Mouse (Mus musculus) cerebellum, adult 8-10 months (tissue): ENCODE measurements around the gene Stpg2.
"Not testable (repeated sequence)": the region's sequence is repeated elsewhere in the genome, so short reads cannot be mapped to it uniquely, and the experiment has no call there.

Experiments
- DNase-seq: peaks from one replicate; pipeline ENCODE4 v3.0.0; 2022

Stpg2 gene

DNA sequence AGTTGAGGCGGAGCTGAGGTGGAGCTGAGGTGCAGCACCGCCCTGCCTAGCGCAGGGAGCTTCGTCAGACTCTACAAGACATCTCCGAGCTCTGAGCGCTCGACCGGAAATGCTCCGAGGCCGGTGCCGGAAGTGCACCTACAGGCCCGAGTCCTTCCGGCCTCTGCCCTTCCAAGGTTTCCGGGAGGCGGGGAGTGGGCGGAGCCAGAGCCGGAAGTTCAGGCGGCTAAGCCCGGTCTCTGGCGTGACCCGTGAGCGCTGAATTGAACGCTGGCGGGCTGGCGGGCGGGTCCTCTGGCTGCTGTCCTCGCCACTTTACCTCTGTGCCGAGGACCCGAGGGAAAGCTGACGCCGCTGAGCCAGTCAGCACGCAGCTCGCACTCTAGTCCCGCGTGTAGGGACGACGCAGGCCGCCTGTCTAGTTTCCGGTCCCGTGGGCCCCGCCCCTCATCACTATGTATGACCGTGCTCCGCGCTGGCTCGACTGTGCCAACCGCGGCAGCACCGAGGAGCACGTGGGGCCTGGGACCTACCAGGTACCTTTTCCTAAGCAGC is at the start of gene Stpg2:
Gene Stpg2 (plus strand): TSS at position 251 of the 555 bp plus-strand sequence.
- peak; percentile 94 for DNase-seq

DNA sequence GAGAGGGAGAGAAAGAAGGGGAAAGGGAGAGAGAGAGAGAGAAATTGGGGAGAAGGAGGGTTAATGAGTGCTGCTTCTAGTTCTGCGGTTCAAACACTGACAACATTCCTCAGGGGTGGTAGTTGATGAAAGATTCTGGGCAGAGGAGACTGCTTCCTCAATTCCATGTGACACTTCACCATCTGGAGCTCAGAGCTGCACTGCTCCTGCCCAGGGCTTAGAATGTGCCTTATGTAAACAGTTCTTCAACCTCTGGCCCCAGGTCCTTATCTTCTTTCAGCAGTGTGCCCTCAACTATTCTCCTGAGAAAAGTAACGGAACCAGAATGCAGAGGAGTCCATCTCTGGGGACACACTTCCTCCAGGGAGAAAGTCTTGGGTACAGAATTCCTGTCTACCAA is 43.3 kb upstream of the Stpg2 start:
- no peak for DNase-seq

DNA sequence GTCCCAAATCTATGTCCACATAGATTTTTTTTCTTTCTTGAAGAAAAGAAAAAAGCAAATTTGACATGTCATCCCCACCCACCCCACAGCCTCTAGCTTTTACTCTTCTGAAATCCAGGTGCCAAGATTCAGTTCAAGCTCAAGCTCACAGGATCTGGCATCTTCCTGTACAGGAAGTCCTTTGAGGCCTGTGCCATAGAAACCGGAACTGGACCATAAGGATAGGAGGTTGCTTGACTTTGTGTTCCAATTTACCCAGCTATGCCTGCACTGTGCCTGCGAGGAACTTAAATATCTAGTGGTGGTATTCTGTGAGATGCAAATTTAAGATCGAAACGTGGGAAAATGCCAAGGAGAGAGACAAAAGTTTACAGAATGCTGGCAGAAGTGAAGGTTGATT is 42.8 kb upstream of the Stpg2 start:
- DNase-seq, result no peak

DNA sequence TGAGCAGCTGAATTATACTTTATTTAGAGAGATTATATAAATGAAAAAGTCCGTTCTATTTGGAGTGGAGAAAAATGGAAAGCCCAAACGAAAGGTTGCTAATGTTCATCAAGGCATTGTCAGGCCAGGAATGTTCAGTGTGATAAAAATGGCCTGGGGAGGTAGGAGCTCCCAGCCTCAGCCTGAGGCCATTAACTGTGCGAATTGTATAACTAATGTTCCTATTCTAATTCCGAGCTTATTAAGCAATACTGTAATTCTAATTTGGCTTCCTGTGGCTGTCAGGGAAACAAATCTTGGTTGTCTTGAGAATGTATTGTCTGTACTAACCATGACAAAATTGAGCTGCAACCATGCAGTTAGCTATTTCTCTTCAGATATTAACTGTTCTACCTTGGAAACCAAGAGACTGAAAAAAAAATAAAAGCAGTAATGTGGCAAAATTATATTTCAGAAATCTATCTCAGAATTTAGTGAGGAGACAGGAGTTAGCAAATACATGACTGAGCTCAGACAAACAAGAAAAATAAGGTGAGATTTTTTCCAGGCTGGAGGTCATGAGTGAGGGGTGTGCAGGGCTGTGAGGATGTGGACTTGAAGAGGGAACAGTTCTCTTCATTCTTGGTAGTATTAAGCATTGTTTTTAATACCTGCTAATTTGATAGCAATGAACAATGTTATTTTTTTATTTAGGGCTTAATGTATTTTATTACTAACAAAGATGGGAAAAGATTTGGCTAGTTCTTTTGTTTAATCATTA is 36.8 kb upstream of the Stpg2 start:
- no peak for DNase-seq

DNA sequence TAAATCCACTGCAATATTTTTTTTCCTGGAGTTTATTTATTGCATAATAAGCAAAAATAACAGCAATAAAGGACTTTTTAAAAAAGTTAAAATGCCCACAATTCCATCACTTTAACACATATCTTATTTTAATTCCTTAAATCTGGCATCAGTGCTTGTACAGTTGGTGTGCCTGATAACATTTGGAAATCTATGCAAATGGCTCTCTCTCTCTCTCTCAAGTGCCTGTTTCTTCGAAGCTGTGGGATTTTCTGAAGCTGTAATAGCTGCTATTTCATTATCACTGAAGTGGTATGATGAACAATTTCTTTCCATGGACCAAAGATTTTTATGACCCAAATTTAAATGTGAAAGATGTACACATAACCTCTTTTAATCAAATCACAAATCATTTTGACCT is 35.8 kb upstream of the Stpg2 start:
- DNase-seq, result no peak

DNA sequence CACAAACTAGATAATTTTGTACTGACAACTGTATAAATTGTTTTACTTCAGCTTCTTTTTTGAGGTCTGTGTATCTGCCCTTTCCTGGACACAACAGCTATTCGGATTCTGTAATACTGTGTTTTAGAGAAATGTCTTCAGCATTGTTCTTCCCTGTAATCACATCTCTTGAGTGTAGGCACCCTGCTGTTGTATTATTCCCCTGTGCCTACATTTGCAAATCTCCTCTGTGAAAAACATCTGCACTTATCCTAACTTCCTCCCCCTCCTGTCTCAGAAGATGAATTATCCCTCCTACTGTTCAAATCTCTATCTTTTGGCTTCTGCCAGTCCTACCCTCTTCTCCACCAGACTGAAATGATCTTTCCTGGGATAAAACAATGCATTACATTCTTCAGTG is 28.6 kb upstream of the Stpg2 start:
- no peak for DNase-seq

DNA sequence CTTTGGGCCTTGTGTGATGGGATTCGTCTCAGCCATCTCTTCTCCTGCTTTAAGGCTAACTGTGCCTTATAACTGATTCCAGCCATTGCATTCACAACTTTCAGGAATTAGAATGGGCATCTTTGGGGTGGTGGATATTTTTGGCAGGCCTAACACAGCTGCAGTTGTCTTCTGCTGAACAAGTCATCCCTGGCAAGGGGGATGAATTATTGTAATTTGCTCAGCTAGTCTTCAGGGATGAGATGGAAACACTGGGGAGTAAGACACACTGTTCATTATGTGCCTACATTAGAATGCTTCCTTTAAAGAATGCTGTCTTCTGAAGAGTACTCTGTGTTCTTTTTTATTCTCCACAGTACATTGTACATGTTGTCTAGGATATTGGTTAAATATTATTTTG is 14.0 kb upstream of the Stpg2 start:
- no peak for DNase-seq

DNA sequence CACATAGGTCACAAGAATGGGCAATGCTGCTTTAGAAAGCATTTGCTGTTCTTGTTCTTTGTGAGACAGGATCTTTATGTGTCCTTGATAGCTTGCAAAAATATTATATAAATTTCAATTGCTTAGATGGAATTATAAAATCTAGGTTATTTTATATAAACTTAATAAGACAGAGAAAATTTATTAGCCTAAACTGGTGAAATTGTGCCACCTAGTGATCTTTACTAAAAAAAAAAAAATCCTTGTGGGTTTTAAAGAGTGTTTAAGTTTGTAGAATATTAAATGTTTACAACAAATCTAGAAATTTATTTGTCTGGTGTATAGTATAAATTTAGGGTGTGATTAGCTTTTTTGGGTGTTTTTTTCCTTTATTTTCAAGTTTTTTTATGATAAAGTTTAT is 11.6 kb upstream of the Stpg2 start:
- no peak for DNase-seq

DNA sequence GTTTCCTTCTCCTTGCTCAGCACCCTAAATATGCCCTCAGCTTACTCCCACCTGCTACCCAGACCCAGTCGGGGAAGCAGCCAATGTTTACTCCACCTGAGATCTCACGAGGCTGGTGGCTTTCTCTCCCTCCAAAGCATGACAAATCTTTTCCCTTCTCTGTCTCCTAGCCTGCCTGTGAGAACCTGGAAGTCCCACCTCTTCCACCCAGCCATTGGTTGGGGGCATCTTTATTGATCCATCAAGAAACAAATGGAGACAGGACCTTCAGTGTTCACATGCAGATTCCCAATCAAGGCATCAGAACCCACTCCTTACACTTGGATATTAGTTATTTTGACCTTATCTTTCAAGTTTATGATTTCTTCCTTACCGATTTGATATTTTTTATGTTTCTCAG is 7.1 kb upstream of the Stpg2 start:
- DNase-seq, result no peak

DNA sequence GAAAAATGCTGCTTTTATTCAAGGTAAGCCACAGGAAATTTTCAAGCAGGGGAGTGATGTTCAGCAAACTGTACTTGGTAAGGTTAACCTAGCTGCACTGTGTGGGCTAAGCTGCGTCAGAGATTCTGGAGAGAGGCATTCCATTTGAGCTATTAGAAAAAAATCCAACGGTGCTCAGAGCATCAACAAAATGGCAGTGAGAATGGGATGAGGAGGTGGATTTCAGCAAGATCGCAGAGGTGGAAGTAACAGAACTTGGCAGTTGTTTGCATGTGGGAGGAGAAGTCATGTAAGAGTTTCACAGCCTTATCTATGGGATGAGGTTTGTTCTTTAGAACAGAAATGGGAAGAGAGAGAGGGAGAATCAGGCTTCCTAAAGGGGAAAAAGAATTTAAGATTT is 5.2 kb upstream of the Stpg2 start:
- DNase-seq, result no peak

DNA sequence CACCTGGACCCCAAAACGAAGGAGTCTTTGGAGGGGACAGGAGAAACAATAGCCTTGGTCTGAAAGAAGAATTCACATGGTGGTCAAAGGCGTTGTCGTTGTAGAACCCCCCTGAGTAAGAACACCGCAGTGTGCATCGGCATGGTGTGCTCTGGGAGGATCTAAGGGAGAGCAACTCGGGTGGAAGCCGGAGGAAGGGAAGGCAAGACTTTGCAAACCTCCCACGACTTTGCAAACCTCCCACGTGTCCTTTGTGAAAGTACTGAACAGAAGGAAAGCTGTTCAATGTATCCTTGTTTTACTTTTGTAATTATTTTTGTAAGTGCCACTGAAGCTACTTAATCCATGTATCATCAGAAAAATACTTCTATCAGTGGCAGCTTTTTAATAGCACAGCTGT is 11.5 kb downstream of the Stpg2 start:
- no peak for DNase-seq

DNA sequence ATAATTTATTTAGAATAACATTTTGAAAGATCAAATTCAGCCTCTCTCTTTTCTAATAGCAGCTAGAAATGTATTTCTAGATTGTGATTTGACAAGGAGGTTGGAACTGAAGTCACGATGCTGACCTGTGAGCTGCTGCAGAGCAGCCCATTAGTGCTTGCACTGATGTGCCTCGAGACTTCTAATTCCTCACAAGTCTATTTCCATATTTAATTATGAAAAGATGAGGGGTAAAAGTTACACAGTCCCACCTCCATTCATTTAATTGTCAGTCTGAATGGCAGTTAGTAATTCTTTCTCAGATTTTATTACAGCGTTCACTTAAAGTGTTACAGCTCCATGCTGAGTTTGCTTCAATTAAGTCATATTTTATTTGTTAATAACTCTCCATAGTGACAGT is 19.6 kb downstream of the Stpg2 start:
- no peak for DNase-seq

DNA sequence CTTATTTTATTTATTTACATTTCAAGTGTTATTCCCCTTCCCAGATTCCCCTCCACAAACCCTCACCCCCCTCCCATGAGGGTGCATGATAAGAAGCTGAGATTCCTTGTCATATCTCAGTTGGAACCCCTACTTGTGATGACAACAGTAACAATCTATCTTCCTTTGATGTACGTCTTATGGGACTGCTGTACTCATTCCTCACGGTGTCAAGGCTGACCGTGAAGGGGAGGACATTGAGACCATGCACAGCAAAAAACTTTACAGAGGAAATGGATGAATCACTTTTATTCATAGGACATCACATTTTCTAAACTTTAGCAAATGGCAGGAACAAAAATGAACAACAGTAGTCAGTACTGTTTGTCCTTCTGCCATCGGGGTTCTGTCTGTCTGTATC is 21.3 kb downstream of the Stpg2 start:
- no peak for DNase-seq

DNA sequence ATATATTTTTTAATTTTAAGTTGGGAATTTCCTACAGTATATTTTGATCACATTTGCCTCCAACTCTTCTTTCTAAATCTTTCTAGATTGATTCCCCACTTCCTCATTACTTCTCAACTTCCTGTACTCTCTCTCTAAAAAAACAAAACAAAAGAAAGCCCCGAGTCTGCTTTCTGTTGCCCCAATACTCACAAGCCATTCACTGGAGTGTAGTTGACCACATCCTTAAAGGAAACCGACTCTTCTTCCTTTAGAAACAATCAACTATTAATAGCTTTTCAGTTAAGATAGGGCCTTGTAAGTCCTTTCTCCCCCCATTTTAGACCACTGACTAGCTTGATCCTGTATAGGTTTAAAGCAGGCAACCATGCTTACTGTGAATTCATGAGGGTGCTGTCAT is 39.7 kb downstream of the Stpg2 start:
- DNase-seq, result no peak

DNA sequence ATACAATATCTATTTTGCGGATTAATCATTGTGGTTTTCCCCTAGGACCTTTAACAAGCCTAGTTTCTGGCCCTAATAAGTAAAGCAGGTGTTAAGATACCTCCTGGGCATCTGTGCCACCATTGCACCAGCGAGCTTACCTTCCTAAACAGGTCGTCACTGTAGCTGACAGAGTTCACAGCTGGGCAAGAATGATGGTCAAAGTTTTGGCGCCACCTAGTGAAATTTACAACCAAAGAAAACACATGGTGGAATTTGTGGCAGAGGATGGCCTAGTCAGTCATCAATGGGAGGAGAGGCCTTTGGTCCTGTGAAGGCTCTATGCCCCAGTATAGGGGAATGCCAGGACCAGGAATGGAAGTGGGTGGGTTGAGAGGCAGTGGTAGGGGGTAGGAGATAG is 41.0 kb downstream of the Stpg2 start:
- no peak for DNase-seq

DNA sequence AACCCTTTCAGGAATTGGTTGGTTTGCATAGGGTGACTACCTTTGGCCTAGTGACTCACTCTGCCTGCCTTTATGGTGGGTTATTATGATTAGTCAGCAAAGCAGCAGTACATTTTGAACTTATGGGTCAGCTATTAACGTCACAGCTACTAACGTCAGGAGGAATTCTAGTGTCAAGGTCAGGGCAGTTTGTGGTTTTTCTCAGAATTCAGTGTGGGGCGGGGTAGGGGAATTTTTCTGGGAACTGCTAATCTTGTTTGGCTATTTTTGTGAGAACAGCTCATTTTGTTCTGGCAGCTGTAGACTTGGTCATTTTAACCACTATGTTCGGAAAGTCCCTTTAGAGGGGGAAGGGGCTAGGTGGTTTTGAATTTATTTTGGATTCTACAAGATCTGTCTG is 56.9 kb downstream of the Stpg2 start:
- DNase-seq, result not testable (repeated sequence)

DNA sequence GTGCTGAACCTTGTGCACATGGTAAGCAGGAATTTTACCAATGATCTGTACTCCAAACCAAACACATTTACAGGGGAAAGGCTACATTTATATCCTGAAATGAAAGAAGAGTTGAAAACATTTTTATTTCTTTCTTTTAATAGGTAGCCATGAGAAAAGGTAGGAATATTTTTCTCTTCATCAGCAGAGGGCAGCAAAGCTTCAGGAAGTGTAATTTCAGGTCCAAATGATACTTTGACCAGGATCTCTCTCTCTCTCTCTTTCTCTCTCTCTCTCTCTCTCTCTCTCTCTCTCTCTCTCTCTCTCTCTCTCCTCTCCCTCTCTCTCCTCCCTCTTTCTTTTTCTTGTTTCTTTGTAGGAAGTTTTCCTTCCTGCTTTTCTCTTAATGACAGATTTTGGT is 92.4 kb downstream of the Stpg2 start:
- DNase-seq, result peak; percentile 10

DNA sequence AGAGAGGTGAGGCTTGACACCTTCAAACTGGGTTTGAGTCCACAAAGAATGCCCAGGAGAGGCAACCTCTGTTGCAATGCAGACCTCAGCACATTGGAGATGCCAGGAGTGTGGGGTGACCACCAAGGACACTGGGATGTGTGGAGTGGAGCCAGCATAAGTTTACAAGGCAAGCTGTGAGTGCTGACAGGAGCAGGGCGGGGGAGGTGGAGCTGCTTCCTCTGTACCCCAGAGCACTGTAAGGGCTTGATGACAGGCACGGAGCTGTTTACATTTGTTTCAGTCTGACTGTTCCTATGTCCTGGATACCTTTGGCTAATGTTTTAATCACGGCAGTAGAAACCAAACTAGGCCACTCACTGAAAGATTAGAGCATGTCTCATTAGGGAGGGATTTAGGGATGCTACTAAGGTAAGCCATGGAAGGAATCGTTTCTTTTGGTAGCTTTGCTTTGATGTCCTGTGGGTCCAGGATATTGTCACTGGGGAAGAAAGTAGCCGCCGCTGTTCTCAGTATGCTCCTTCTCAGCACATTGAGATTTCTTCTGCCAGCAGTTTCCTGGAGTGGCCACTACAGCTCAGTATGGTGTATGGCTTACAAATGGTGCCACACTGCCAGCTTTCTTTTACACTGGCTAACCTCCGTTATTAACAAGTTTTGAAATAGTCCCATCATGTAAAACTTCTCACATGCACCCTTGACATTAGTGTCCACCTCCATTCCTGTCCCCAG is 102.8 kb downstream of the Stpg2 start:
- no peak for DNase-seq

DNA sequence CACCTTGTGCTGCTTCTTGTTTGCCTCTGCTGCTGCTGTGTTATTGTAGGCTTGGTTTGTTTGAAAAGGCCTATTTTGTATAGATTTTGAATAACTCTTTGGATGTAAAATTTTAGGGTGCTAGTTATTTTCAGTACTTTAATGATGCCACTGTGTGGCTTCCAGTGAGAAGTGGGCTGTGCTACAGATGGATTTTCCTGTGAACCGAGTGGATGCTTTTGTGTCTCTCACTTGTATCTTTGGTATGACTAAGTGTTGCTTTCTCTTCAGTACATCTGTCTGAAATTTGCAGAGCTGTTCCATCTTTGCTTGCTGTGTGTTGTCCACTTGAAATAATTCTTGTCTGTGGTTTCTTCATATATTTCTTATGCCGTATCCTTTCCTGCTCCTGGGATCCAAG is 106.2 kb downstream of the Stpg2 start:
- no peak for DNase-seq

DNA sequence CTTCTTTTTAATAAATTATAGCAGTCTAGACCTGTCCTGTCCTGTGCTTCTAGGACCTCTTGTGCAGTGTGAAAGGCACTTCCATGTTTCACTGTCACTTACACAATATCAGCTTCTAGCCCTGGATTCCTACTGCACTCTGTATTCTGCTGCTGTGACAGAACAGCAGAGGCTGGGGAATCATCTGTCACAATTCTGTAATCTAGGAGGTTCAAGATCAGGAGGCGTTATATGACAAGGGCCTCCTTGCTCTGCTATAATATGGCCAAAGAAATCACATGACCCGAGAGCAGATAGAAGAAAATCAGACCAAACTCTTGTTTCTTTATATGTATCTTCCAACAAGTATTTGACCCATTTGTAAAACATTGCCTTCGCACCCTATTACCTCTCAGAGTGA is 175.0 kb downstream of the Stpg2 start:
- DNase-seq, result no peak

DNA sequence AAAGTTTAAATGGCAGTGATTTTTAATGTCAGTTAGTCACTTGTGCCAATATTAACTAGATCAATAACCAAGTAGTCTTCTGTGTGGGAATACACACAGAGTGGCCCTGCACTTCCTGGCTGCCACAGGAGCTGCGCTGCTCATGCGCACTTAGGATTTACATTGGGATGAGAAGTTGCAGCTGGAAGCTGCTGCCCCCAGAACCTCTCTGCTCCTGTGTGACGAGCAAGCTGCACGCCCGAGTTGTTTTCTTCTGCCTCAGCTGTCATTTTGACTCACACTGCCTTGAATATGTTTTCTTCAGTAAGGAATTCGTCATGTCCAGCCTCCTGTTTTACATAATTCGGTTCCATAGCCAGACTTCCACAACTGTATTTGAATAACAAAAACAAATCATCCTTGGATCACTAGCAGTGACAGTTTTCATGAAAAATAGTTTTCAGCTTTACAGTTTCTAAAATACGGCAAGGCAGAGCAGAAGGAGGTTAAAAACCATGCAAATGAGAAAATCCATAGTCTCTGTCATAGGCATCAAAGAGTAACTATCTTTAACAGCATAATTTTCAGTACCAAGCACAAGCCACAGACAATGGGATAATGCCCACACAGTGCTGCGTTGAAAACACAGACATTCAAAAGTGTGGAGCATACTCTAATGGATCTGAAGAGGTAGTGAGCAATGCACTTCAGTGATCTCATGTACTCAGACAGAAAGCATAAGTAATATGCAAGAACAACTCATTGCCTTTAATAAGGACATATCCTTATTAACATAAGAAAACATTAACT is 191.8 kb downstream of the Stpg2 start:
- no peak for DNase-seq

DNA sequence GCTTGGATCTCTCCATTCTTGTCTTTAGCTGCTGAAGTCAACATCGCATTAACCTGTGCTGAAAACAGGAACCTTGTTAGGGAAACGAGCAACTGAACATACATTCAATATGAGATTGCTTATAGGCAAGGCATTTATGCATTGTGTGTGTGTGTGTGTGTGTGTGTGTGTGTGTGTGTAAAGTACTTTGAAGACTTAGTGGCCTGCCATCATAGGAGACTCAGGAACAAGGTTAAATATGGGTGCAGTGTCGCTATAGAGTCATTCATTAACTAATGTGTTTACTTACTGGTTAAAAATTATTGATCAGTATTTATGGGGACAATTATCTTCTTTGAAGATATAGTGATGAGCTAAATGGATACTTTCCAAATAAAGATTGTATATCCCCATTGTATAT is 199.2 kb downstream of the Stpg2 start:
- DNase-seq, result no peak

DNA sequence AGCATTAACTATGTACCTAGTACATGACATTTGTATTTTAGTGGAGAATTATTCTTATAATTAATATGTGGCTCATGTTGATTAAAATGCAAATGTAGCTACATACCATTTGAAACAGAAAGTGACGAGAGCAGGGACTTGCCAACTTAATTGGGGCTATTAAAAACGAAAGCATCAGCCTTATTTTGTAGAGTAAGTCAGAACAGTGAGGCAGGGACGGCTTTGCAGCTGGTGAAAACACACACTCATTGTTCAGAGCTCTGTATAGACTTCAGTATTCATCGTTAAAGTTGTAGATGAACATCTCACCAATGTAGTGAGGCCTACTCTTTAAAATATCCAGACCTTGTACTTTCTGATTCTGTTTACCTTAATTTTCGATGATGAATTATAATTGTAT is 213.6 kb downstream of the Stpg2 start:
- no peak for DNase-seq

DNA sequence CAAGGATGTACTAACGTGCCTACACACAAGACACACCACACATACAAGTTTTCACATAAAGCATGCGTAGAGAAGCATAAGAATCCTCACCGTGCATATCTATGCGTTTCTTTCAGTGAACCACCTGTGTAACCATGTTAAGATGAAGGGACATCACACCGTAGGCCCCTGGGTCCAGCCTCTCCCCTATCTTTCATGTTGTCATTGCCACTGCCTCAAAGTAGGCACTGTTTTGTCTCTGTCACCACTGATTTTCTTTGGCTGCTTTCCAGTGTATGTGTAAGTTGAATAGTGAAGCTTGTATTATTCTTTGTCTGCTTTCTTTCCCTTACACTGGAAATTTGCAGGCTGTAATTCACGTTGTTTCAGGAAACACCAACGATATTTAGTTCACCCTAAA is 236.7 kb downstream of the Stpg2 start:
- no peak for DNase-seq
